Mouse (Mus musculus): ENCODE data around the gene Kpna1.
"Not testable (repeated sequence)": the region's sequence is repeated elsewhere in the genome, so short reads cannot be mapped to it uniquely, and the experiment has no call there.

The Kpna1 gene

DNA sequence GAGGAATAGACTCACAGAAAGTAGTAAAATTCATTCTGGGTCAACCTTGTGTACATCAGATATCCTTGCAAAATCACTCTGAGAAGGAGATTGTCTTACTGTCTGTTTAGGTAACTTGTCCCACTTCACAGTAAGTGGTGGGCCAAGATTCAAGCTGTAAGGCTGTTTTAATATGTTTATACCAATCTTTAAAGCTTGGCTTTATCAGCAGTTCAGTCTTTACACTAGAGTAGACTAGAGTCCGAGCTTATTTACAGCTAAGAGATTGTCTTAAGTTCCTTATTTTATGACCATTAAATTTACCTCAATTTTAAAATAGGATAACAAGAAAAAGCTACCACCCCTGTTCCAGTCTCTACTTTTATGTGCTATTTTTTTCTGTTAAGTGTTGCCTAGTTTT, 9.4 kb downstream of the Kpna1 start:
- DNase-seq (ENCODE audit: low spot score in 2 of 2), result no peak

DNA sequence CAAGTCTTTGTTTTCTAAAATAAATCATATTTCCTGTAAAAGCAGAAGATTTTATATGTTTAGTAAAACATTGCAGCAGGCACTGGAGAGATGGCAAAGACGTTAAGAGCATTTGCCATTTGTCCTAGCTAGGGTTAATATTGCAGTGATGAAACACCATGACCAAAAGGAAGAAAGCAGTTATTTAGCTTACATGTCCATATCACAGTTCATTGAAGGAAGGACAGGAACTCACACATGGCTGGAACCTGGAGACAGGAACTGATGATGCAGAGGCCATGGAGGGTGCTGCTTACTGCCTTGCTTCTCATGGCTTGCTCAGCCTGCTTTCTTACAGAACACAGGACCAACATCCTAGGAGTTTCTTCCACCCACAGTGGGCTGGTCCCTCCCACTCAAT, 13.8 kb downstream of the Kpna1 start:
- DNase-seq (ENCODE audit: low spot score in 2 of 2), result no peak

DNA sequence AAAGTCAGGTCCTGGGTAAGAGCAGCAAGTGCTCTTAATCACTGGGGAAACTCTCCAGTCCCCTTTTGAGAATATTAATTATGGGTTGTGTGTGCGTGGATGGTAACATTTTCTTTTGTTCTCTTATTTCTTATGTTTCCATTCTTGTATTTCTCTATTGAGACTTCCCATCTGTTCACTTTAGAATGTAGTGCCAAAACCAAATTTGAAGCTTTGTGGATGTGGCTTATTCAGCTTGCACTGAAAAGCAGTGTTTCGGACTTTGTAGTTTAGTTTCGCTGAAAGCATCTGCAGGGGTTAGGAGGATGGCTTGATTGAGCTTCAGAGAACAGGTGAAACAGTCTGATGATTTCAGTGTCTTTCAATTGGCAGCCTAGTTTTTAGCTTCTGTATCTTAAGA, 14.8 kb downstream of the Kpna1 start:
- no peak for DNase-seq (ENCODE audit: low spot score in 2 of 2)

DNA sequence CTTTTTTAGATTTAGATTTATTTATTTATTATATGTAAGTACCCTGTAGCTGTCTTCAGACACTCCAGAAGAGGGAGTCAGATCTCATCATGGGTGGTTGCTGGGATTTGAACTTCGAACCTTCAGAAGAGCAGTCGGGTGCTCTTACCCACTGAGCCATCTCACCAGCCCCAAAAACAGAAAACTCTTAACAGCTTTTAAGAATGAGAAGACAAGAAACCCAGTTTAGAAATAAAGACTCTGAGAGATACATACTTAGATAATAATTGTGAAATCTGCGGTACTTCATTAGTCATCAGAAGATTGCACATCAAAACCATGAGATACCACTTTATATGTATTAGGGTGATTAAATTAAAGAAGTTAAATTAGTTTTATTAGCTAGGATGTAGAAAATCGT, 20.3 kb downstream of the Kpna1 start:
- not testable (repeated sequence) for DNase-seq (ENCODE audit: low spot score in 2 of 2)

DNA sequence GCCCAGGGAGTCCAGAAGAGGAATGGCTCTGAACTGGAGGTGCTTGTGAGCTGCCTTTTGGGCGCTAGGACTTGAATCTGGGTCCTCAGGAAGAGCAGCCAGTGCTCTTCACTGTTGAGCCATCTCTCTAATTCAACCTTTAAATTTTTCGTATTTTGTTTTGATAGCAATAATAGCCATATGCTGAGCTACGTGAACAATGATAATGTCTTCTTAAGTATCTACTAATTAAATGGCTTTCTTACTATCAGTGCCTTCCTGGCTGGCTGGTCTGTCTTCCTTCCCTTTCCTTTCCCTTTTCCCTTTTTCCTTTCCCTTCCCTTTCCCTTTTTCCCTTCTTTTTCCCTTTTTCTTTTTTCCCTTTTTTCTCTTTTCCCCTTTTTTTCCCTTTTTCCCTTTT, 29.8 kb downstream of the Kpna1 start:
- no peak for DNase-seq (ENCODE audit: low spot score in 2 of 2)

DNA sequence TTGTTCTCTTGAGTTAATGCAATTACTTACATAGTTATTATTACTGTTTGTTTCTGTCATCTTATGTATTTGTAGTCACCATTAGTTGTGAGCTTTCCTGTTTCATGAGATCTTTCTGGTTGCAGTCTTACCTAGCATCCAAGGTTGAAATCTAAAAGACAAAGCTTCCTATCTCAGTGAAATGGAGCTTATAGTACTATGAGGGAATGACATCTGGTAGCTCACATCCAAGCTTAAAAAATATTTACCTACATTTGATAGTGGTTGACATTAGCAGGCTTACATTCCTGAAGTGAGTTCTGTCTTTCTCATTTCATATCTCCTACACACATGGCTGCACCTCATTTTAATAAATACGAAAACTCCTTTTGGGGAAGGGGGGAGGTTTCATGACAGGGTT, 37.8 kb downstream of the Kpna1 start:
- no peak for DNase-seq (ENCODE audit: low spot score in 2 of 2)

DNA sequence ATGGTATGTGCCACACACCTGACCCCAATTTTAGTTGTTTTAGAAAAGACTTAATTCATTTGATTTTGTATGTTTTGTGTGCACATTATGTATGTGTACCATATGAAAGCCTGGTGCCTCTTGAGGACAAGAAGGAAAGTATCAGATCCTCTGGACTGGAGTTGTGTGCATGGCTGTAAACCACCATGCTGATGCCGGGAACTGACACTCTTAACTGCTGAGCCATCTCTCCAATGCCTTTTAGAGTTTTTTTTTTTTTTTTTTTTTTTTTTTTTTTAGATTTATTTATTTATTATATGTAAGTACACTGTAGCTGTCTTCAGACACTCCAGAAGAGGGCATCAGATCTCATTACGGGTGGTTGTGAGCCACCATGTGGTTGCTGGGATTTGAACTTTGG, 49.6 kb downstream of the Kpna1 start:
- not testable (repeated sequence) for DNase-seq (ENCODE audit: low spot score in 2 of 2)

DNA sequence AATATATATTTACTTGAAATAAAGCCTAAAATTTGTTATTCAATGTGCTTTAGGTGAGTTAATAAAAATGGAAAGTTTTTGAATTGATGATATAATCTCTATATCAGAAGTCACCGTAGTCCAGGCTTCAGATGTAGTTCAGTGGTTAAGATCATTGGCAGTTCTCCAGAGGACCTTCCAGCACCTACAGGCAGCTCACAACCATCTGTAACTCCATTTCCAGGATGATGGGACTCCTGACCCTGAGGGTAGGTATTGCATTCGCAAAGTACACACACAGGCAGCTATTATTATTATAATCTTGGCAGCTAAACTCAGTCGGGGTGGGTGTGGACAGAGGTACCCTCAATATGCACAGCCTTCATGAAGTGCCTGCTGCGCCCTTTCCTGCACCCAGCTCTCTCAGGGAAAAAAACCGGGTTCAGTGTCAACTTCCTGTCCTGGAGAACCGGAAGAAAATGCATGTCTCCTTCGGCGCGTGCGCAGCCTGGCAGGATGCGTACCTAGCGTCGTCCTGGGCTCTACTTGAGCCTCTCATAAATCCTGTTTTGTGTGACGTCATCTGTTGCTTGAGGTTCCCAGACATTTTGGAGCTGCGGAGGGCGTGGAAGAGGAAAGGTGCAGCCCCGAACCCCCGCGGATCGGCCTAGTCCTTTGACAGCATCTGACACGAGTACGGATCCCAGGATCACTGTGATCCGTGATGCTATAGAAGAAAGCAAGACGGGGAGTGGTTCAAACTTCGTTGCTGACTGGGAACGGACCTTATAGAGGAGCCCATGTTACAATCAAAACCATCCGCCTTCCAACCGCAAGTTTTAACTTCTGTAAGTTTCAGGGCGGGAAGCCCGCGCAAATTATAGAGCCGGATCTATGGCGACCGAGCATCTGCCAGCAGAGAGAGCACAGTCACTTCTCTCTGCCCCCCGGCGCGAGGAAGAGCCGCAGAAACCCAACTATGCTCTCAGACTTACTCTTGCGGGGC, 62.4 kb downstream of the Kpna1 start, which contains the start of gene Wdr5b:
TSS of gene Wdr5b (plus strand) at position 551 of the 985 bp plus-strand sequence.
- peak; percentile 85 to 88 for DNase-seq (ENCODE audit: low spot score in 2 of 2)

DNA sequence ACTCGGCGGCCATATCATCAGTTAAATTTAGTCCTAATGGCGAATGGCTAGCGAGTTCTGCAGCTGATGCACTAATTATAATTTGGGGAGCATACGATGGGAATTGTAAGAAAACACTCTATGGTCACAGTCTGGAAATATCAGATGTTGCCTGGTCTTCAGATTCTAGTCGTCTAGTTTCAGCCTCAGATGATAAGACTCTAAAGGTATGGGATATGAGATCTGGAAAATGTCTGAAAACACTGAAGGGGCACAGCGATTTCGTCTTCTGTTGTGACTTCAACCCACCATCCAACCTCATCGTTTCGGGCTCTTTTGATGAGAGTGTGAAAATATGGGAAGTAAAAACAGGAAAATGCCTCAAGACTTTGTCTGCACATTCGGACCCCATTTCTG, 63.1 kb downstream of the Kpna1 start:
- DNase-seq (ENCODE audit: low spot score in 2 of 2), result no peak

DNA sequence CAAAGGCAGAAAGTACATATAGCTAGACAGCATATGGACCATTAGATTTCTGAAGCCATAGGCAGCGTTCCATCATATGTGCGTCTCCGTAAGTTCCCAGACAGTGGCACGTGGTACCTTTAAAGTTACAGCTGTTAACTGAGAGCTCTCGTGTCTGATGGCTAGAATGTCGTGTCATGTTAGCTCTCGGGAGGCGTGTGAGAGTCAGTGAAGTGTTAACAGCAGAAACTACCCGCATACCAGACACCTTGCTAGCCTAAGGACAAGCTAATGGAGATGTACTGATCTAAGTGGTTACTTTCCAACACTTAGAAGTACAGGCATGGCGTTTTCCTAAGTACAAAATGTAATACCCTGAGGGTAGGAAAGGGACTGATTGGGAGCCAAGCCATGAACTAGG, 64.5 kb downstream of the Kpna1 start:
- no peak for DNase-seq (ENCODE audit: low spot score in 2 of 2)

DNA sequence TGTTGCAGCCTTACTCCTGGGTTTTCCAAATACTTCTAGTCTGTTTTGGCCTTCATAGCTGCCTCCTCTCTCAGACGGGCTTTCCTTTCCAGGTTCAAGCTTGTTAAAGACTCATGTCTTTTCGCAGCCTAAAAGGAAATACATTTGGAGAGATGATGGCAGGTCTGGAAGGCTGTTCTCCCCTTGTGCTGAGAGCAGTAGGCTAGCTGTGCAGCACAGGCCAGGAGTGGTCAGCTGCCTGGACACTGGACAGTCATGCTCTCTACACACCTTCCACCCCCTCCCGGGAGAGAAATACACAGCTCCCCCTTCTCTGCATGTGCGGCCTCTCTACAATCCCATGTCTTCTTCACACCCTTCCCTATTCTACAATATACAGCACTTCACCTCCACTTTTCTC, 65.4 kb downstream of the Kpna1 start:
- DNase-seq (ENCODE audit: low spot score in 2 of 2), result no peak

DNA sequence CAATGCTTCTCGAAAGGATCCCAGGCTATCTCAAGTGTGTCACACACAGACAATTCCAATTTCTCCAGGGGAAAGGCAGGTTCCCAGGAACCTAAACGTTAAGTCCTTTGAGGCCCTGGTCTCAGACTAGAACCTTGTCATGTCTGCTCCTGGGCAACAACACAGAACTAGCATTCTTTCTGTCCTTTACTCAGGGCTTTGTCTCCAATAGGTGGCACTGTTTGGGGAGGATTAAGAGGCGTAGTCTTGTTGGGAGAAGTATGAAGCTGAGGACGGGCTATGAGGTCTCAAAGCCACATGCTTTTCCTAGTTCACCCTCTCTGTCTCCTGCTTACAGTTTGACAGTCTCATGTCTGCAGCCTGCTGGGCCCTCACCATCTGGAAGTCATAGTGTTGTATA, 69.0 kb downstream of the Kpna1 start:
- DNase-seq (ENCODE audit: low spot score in 2 of 2), result no peak

DNA sequence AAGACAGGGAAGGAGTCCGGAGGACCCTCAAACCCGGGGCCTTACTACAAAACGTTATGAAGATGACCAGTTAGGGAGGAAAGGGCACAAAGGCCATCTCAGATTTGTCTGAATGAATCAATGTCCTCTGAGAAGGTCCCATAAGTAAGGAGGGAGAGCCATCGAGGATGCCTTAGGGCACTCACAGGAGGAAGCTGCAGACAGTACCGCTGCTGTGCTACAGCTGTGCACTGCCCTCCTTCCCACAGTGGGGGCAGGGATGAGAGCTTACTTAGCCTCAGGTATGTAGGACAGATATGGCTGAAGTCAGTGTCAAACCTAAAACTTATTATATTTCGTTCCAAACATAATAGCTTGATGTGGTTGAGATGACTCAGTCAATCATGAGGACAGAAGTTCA, 72.9 kb downstream of the Kpna1 start:
- no peak for DNase-seq (ENCODE audit: low spot score in 2 of 2)

DNA sequence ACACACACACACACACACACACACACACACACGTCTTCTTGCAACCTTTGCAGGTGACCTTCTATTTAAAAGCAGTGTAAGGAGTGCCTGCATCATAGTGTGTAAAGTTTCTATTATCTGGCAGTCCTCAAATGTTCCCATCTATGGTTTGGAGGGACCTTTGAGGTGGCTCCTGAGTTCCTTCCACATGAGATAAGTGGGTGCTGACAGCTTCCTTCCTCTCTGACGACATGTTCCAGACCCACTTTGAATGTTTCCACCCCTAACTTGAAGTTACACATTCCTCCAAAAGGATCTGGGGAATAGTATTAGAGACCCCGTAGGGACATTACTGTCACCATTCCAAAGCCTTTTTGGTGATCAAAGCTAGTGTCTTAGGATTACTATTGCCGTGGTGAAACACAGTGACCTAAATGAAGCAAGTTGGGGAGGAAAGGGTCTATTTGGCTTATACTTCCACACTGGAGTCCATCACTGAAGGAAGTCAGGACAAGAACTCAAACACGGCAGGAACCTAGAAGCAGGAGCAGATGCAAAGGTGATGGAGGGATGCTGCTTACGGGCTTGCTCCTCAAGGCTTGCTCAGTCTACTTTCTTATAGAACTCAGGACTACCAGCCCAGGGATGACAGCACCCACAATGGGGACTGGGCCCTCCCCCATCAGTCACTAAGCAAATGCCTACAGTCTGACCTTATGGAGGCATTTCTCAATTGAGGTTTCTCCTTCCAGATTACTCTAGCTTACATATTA, 75.2 kb downstream of the Kpna1 start:
- DNase-seq (ENCODE audit: low spot score in 2 of 2), result no peak

DNA sequence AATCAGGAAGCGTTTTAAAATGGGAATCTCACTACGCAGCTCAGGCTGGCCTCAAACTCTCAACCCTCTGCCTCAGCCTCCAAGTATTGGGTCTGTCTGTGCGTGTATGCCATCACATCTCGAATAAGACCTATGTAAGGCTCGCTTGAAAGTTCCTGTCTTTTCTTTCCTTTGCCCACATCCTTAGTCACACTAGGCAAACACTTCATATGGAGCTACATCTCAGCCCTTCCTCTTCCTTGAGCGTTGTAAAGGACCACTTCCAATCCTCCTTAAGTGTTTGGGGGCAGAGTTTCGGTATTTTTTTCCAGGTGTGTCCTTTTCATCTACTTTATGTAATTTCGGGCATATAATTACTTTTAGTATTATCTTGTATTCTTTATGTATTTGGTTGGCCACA, 76.4 kb downstream of the Kpna1 start:
- DNase-seq (ENCODE audit: low spot score in 2 of 2), result no peak

DNA sequence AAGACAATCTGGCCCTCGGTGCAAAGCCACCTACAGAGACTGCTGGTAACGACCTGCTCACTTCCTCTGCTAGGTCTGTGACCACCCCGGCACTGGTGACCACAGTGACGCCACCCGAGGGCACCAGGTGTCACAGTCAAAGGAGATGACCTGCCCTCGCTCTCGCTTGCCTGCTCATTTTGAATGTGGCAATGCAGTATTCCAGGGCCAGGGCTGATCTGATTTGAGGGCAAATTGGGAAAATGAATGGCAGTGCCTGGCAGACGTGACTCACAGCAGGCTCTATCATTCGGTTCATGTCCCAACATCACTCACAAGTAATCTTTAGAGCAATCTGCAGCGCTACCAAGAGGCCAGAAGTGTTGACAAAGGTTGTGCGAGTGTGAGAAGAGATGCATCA, 77.9 kb downstream of the Kpna1 start:
- DNase-seq (ENCODE audit: low spot score in 2 of 2), result peak; percentile 17 to 42

DNA sequence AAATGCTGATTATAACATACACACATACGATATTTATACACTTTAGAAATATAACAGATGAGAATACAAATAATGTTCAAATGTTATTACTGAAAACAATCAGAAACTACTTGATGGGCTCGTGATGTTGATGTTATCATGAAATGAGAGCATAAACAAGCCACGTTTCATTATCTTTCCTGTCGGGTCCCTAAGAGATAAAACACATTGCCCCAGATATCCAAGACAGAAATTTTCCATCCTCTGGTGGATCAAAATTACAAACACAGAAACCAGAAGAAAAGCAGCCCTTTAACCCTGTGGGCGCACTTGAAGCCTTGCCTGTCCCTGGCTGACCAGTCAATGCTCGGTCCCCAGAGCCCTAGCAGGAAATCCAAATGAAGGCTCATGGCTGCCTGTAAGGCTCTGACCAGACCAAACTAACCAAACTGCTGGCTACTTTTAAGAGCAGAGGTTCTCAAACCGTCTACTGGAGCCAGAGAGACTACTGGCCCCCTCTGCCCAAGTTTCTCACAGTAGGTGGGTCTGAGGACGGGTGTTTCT, 79.5 kb downstream of the Kpna1 start:
- DNase-seq (ENCODE audit: low spot score in 2 of 2), result no peak

DNA sequence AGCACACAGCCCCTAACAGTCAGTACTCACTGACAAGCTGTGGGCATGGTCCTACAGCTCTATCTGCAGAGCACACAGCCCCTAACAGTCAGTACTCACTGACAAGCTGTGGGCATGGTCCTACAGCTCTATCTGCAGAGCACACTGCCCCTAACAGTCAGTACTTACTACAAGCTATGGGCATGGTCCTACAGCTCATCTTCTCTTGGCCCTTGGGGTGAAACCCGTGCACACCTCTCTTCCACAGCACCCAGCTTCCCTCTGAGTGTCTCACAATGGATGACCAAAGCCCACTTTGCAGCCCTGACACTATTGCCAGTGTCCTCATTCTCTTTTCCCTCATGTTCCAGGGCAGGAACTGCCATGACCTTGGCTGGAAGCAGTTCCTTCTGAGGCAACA, 84.0 kb downstream of the Kpna1 start:
- not testable (repeated sequence) for DNase-seq (ENCODE audit: low spot score in 2 of 2)

DNA sequence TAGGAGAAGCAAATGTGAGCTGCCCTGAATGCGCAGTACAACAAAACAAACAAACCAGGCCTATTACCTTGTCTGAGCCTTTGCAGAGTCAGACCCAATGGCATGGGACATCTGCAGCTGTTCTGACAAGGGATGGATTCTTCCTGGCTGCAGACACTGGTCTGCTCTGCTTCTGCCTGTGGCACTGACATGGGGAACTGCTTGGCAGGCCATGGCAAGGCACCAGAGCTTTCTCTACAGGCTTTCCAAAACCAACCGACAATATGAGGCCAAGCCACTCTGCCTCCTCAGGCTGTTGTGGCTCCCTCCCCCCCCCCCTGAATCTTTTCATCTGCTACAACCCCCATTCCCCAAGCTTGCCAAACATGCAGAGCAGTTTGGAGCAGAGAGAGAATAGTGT, 84.8 kb downstream of the Kpna1 start:
- no peak for DNase-seq (ENCODE audit: low spot score in 2 of 2)

DNA sequence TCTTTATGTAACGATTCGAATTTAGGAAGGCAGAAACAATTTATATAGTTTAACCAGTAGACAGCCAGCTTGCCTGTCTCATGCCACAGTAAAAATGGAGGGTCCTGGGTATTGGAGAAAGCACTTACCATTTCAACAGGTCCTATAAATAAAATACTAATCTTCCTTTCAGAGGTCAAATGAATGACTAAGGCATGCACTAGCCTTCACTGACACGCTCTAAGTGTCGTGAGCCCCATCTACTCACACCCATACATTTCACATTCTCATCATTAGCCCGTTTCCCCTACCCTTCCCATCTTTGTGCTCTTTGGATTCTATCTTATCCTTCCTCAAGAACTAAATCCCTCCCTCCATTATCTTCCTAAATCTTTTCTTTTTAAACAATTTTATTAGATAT, 86.4 kb downstream of the Kpna1 start:
- no peak for DNase-seq (ENCODE audit: low spot score in 2 of 2)

DNA sequence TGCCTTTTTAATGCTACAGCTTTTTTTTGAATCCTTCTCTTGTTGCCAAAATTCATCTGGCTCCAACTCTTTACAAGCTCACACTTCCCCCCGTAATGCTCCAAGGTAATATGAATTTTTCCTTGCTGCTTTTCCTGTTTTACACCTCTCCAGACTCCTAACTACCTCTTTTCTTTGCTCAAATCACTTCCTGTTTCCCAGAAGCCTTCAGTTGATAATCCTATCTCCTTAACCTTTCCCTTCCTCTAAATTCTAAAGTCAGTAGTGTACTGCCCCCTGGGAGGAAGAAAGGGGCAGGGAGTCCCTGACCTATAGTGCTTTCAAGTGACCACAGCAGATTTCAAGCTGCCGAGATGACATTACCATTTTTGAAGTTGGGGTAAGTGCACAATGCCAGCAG, 89.1 kb downstream of the Kpna1 start:
- DNase-seq (ENCODE audit: low spot score in 2 of 2), result no peak

DNA sequence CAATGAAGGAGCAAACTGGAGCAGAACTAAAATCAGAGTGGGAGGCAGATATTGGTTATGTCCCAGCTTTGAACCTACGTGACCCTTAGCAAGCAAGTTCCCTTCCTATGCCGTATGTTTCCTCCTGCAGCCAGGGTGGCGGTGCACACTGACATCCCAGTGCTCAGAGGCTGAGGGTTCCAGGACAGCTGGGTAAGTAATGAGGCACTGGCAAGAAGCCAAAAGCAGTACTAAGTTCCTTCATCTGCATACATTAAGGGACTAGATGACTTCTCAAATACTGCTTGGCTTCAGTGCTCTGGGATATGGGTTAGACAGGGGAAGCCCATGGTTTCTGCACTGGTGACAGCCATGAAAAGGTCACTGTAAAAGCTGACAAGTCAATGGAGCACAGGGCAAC, 89.8 kb downstream of the Kpna1 start:
- no peak for DNase-seq (ENCODE audit: low spot score in 2 of 2)

Measured in natural killer cell, adult 2 months (primary cell).